ENCODE assay signal across 8 mouse cellular contexts in the genomic region with DNA sequence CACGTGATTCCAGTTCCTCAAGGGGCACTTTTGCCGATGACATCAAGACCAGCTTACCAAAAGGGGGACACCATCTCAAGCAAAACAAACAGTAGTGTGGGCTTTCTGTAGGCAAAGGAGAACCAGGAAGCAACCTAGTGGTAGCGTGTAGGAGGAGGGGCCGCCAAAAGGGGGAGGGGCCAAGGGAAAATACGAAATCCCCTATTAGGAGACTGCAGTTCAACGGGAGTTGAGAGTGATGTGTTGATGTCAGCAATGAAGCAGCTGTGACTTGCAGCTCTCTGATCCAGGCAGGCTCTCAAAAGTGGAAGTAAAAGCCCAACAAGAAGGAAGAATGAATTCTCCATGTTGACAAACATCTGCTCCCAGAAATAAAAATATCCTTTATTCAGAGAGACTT. TPM values are rescaled to one million over a fixed set of nuclear protein-coding genes. Genes with fewer than 3 reads are reported as not detected.
DNase-seq lines count a peak whose midpoint lies in the region; ATAC-seq and TF ChIP-seq lines count a peak whose summit lies in the region.

No protein-coding gene starts in this region.

- ATAC-seq in midbrain, embryonic 11.5 days (ENCODE audit: low FRiP score), result no peak

- H3K27me3 ChIP-seq in myocyte (ENCODE audit: control insufficient read depth, insufficient read depth, insufficient read length), result no peaks in the 10 kb centered on the region
- no peaks in the 10 kb centered on the region for H3K27me3 ChIP-seq in midbrain, embryonic 11.5 days (ENCODE audit: control insufficient read depth, insufficient read depth, low read length)

- 47% methylated on average over 6 of the region's 6 CpGs for WGBS in midbrain, embryonic 11.5 days

- H3K27ac ChIP-seq in midbrain, embryonic 11.5 days (ENCODE audit: low read depth, low read length), result no peak overlapping the region

- H3K4me3 ChIP-seq in myocyte, result no peak overlapping the region
- no peak overlapping the region for H3K4me3 ChIP-seq in midbrain, embryonic 11.5 days (ENCODE audit: low read depth, low read length)

- no peak overlapping the region for H3K9ac ChIP-seq in midbrain, embryonic 11.5 days (ENCODE audit: low read length)

- H3K9me3 ChIP-seq in midbrain, embryonic 11.5 days (ENCODE audit: control insufficient read depth, low read length), result no peaks in the 10 kb centered on the region; the same call in 1 of the 2 replicates

- H3K79me2 ChIP-seq in myocyte (ENCODE audit: control insufficient read depth, insufficient read depth), result no peaks in the 10 kb centered on the region

- H3K4me1 ChIP-seq in midbrain, embryonic 11.5 days (ENCODE audit: control insufficient read depth, insufficient read depth, low read length), result no peaks in the 10 kb centered on the region

- no peaks in the 10 kb centered on the region for H3K36me3 ChIP-seq in myocyte (ENCODE audit: control insufficient read depth, insufficient read depth)
- H3K36me3 ChIP-seq in midbrain, embryonic 11.5 days (ENCODE audit: control insufficient read depth, insufficient read depth, low read length), result no peaks in the 10 kb centered on the region

- no peak overlapping the region for H3ac ChIP-seq in myocyte (ENCODE audit: control insufficient read depth, insufficient read length)

- H3K4me2 ChIP-seq in myocyte (ENCODE audit: low read depth), result peak overlapping the region; percentile 42
- no peak overlapping the region for H3K4me2 ChIP-seq in midbrain, embryonic 11.5 days

- no peak for TF ChIP-seq POLR2A in myocyte (IDR thresholded peaks at IDR 0.05; ENCODE audit: insufficient read length, low read depth)

- peak; percentile 37 for DNase-seq in gastrocnemius, postnatal 10 days
- no peak for DNase-seq in gastrocnemius, adult 8-10 months (ENCODE audit: low spot score in 2 of 2)
- DNase-seq in gastrocnemius, postnatal 25 days, result peak; percentile 21
- DNase-seq in kidney, postnatal 4 days, result peak; percentile 65 to 77
- no peak for DNase-seq in midbrain, embryonic 11.5 days (ENCODE audit: low spot score, missing footprints)
- no peak for DNase-seq in right cerebral cortex, postnatal 14 days
- no peak for DNase-seq in left cerebral cortex, adult 8-10 months (ENCODE audit: low spot score in 2 of 2)

TF ChIP-seq in myocyte, 11 proteins besides CTCF, POLR2A, EP300 and RAD21:
- TF ChIP-seq CEBPB (IDR thresholded peaks at IDR 0.05; ENCODE audit: insufficient read depth, poor library complexity, severe bottlenecking) (no peak), USF1 (IDR thresholded peaks at IDR 0.05; ENCODE audit: low read depth) (no peak), SRF (IDR thresholded peaks at IDR 0.05; ENCODE audit: control insufficient read depth, insufficient read length, low read depth) (no peak), POLR2AphosphoS2 (IDR thresholded peaks at IDR 0.05; ENCODE audit: insufficient read length, low read depth) (no peak), TCF12 (IDR thresholded peaks at IDR 0.05; ENCODE audit: insufficient read depth, poor library complexity, severe bottlenecking) (no peak), MYOG (IDR thresholded peaks at IDR 0.05; ENCODE audit: control insufficient read depth in 1 of 3, insufficient read depth in 1 of 3, insufficient read length in 2 of 3, low read depth in 2 of 3) (no peak), REST (IDR thresholded peaks at IDR 0.05; ENCODE audit: insufficient read depth, insufficient read length) (no peak), E2F4 (IDR thresholded peaks at IDR 0.05; ENCODE audit: insufficient read depth) (no peak), TCF3 (IDR thresholded peaks at IDR 0.05; ENCODE audit: insufficient read length, low read depth) (no peak)

RNA-seq across cellular contexts. Expression of a gene that starts 17.7 kb away (rescaled TPM):
- not detected for total RNA-seq in gastrocnemius, postnatal 10 days (2021)
- total RNA-seq in gastrocnemius, adult 8-10 months (2022), result not detected
- total RNA-seq in gastrocnemius, postnatal 25 days (2021), result not detected
- polyA plus RNA-seq in myocyte (2012; fragmentation: generic; extraction: Trizol), result 0.01 TPM
- 0.10 TPM in 1 of 2 replicates, not detected in the other for polyA plus RNA-seq in midbrain, embryonic 11.5 days (2014; fragmentation: Nextera tagmentation; extraction: Ambion mirVana)
- total RNA-seq in left cerebral cortex, adult 8-10 months (2022), result not detected

RNA-seq across cellular contexts. Expression of a gene that starts 25.3 kb away (rescaled TPM):
- 10 to 100 TPM; 72.0 to 78.9 TPM for total RNA-seq in gastrocnemius, postnatal 10 days (2021)
- 10 to 100 TPM; 71.3 to 85.3 (median 74.4) TPM for total RNA-seq in gastrocnemius, adult 8-10 months (2022)
- total RNA-seq in gastrocnemius, postnatal 25 days (2021), result 10 to 100 TPM; 55.1 to 59.4 TPM
- 25.8 TPM for polyA plus RNA-seq in myocyte (2012; fragmentation: generic; extraction: Trizol)
- 11.9 and 13.8 TPM in 2 replicates for polyA plus RNA-seq in midbrain, embryonic 11.5 days (2014; fragmentation: Nextera tagmentation; extraction: Ambion mirVana)
- 100 to 1,000 TPM; 137 to 157 (median 145) TPM for total RNA-seq in left cerebral cortex, adult 8-10 months (2022)

Comparison
In these comparisons a context has a peak if more than half of its experiments do, and no peak if none do; other contexts are left out.
1. DNase-seq: peak in gastrocnemius, postnatal 10 days (single experiment), gastrocnemius, postnatal 25 days (single experiment) and kidney, postnatal 4 days (2 of 2); none in gastrocnemius, adult 8-10 months (0 of 2), midbrain, embryonic 11.5 days (single experiment), right cerebral cortex, postnatal 14 days (single experiment) and left cerebral cortex, adult 8-10 months (0 of 2).